Mouse (Mus musculus) NIH3T3 (cell line): Measurements from ENCODE around the gene Lbhd1.
"Not testable (repeated sequence)": the region's sequence is repeated elsewhere in the genome, so short reads cannot be mapped to it uniquely, and the experiment has no call there.

ENCODE experiments used
- DNase-seq: peaks from one replicate; pipeline ENCODE4 v3.0.0-alpha.2; 2012; ENCODE audit warnings: low read depth

Gene Lbhd1

DNA sequence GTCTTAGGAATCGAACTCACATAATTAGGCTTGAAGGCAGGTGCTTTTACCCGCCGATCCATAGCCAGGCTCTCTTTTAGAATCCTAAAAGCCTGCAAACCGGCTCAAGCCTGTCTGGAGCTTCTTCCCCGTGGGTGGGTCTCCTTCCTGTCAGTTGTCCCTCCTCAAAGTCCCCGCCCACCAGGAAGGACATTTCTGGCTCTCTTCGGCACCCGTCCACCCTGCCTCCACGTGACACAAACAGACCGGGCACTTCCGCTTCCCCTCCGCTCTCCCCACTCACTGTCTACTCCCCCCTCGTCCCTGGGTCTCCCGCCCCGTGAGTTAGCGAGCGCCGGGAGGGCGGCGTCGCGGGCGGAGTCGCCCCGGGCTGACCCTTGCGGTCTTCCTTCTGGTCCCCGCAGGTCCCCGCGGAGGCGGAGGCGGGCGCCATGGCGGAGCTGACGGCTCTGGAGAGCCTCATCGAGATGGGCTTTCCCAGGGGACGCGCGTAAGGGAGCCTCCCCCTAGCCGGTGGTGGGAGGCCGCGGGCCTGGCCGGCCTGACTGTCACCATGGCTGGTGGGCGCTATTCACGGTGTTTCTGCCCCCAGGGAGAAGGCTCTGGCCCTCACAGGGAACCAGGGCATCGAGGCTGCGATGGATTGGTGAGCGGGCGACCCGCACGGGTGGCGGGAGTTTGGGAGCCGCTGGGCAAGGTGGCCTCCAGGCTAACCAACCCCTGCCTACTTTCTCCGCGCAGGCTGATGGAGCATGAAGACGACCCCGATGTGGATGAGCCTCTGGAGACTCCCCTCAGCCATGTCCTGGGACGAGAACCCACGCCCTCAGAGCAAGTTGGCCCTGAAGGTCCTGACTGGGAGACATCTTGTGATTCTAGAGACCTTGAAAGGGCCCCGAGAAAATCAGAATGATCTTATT is 12.0 kb upstream of the Lbhd1 start, which contains the start of gene Ubxn1:
TSS of gene Ubxn1 (plus strand) at position 230 of the 920 bp plus-strand sequence.
- peak; percentile 99 for DNase-seq

DNA sequence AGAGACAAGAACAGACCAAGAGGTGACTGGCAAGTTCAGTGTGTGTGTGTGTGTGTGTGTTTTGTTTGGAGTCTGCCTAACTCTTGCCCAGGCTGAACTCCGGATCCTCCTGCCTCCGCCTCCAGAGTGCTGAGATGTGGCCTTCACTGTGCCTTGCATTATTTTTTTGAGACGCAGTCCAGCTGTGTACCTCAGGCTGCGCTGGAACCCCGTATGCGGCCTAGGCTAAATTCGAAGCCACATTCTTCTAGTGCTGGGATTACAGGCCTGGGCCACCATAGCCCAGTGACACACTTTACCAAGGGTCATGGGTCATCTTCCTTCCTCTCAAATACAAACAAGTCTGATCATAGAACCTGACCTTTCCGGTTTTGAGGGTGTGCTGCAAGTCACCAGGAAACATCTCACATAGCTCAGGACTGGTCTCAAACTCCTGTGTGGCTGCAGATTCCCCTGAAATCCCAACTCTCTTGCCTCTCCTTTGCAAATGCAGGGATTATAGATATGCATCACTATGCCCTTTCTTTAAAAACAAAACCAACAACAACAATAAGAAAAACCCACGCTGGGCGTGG is 11.2 kb upstream of the Lbhd1 start:
- peak; percentile 37 for DNase-seq

- no peak for DNase-seq
Observed at GRCm38 (mm10) chr19:8875031-8875430, 8.5 kb upstream of the Lbhd1 start.

DNA sequence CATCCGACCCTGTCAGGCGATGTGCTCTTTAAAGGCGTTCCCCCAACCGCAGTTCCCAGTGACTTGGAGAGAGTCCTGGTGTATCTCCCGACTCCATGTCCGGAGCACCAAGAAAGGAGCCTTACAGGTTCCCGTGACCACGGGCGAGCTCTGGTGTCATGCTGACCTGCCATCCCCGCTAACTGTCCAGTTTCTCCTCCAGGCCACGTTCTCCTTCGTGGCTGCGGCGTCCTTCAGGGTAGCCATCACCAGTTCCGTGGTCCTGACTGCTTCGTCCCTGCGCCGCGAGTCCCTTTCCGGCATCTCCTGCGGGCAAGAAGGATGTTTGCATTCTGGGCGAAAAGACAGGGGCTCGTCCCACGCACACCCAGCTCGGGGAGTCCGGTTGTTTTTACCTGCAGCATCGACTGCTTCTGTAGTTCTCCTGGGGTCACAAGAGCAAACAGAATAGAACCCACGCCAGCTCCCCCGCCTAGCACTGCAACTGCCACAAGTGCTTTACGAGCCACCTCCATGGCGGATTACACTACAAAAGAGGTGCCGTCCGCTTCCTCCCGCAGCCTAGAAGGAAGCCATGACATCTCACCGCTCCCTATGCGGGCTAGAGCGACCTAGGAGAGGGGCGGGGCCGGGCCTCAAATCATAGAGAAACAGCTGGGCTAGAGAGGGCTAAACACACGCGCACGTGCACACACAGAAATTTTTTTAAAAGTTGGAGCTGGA is 3.1 kb upstream of the Lbhd1 start, which contains the start of gene Uqcc3:
TSS of gene Uqcc3 (minus strand) at position 613 of the 723 bp plus-strand sequence.
- DNase-seq: peak; percentile 94

DNA sequence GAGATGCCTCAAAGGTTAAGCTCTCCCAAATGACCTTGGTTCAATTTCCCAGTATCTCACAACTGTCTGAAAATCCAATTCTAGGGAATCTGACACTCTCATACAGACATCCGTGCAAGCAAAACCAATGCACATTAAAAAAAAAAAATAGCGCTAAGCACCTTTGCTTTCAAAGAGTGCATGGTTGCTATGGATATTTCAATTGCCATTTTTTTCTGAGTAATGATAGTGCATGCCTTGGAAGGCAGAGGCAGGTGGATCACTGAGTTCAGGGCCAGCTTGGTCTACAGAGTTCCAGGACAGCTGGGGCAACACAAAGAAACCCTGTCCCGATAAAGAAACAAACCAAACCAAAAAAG is 2.5 kb upstream of the Lbhd1 start:
- no peak for DNase-seq

- DNase-seq: peak; percentile 33
Observed at GRCm38 (mm10) chr19:8886916-8887584, 3.5 kb downstream of the Lbhd1 start.

GRCm38 (mm10) chr19:8887585-8888463 is 4.3 kb downstream of the Lbhd1 start:
- DNase-seq: peak; percentile 40

DNA sequence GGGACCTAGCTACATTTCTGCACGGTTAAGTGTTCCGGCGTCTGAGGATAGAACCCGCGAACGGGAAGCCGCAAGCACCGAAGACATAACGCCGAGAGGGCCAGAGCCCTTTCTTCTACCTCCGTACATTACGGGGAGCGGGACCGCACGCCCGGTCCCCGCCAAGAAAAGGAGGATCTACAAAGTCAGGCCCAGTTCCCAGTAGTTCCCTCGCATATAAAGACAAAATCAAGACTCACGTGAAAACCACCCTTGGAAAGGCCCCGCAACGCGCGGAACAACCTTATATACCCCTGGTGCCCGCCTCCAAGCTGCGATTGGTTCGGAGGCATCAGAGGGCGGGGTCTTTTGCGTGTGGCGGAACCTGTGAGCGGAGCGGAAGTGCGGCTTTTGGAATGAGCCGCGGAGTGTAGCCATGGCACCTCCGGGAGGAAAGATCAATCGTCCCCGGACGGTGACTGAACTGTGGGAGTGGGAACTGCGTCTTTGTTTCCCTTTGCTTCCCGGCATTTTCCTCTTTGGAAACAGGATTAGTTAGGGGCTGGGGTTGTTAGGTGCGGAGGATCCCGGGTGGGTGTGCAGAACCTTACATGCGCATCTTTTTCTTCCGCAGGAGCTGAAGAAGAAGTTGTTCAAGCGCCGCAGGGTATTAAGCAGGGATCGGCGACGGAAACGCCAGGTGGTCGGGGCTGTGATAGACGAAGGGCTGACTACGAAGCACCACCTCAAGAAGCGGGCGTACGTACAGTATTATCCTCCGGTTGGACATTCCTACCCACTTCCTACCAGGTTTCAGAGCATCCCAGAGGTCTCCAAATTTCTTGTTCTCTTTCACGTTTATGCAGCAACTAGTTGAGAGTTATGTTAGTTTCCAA is 5.2 kb downstream of the Lbhd1 start, which contains the start of the genes 1810009A15Rik and Gm49416:
TSS of gene 1810009A15Rik (plus strand) at position 343 of the 875 bp plus-strand sequence.
TSS of gene Gm49416 (plus strand) at position 416 of the 875 bp plus-strand sequence.
- peak; percentile 99 for DNase-seq

- peak; percentile 95 for DNase-seq
Observed at GRCm38 (mm10) chr19:8892829-8893766, 9.6 kb downstream of the Lbhd1 start, which contains the start of gene Ints5. TSS of gene Ints5 (plus strand) at chr19:8893005.

DNA sequence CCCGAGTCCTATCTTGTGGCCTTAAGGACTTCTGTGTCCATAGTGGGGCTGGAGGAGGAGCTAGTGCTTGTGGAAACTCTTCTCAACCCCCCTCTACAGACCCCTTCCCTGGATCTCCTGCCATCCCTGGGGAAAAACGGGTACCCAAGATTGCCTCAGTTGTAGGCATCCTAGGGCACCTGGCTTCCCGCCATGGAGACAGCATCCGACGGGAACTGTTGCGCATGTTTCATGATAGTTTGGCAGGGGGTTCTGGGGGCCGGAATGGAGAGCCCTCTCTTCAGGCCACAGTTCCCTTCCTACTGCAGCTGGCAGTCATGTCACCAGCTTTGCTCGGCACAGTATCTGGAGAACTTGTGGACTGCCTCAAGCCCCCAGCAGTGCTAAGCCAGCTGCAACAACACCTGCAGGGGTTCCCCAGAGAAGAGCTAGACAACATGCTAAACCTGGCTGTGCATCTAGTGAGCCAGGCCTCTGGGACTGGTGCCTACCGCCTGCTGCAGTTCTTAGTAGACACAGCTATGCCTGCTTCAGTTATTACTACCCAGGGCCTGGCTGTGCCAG is 11.9 kb downstream of the Lbhd1 start:
- no peak for DNase-seq

- not testable (repeated sequence) for DNase-seq
Observed at GRCm38 (mm10) chr19:8896231-8896630, 12.7 kb downstream of the Lbhd1 start.

GRCm38 (mm10) chr19:8897211-8897864 is 13.8 kb downstream of the Lbhd1 start:
- DNase-seq: peak; percentile 77

DNA sequence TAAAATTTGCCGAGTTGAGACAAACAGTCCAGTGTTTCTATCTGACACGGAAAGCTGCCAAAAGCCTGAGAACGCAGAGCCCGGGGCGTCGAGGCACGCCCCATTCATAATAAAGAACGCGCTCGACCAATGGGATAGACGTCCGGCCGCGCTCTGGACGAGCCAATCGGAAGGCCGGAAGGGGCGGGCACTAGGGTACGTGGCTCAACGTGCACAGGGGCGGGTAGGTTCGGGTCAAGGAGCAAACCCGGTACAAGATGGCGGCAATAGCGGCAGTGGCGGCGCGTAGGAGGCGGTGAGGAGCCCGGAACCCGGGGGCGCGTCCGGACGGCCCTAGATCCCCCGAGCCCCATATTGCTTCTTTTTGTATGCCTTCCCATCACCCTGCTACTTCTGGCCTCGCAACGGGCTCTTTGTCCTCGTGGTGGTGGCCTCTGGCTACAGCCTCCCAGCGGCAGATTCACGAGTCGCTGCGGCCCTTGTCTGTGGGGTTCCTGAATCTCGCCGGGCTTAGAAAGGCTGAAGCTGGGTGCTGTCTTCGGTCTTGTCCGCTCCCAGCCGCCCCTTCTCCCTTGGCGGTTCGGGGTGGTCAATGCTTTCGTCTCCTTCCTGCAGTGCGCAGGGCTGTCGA is 14.4 kb downstream of the Lbhd1 start, which contains the start of gene Ganab:
TSS of gene Ganab (plus strand) at position 207 of the 631 bp plus-strand sequence.
- peak; percentile 99 for DNase-seq

GRCm38 (mm10) chr19:8898576-8898975 is 15.0 kb downstream of the Lbhd1 start:
- peak; percentile 66 for DNase-seq

DNA sequence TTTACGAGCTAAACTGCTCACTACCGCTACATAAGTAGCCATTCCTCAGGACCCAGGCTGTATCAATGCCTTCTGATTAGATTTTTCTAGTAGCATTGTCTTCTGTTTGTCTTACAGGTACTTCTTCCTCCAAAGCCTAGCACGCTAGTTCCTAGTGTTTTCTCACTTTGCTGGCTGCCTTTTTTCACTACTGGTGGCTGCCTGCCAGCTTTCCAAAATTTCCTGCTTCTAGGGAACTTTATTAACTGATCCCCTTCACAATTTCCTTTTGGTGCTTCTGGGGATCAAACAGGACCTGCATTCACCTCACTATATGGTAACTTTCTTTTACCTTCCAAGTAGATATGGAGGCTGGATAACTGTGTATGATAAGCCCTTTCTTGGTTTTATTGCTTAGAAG is 15.5 kb downstream of the Lbhd1 start:
- peak; percentile 45 for DNase-seq

- DNase-seq: no peak
Observed at GRCm38 (mm10) chr19:8903412-8903811, 19.9 kb downstream of the Lbhd1 start.

GRCm38 (mm10) chr19:8908531-8908930 is 25.0 kb downstream of the Lbhd1 start:
- no peak for DNase-seq
